Mouse (Mus musculus) CH12.LX (cell line): ENCODE measurements at regions not wholly inside any gene's neighbourhood (a gene's known extent, or its start where the extent isn't known, plus 50 kb on each side); places are given as distances from the start of the nearest gene placed in this dataset.

Experiments
- CTCF ChIP-seq, 2 experiments: IDR thresholded peaks in 1 of 2; conservative IDR thresholded peaks in 1 of 2; 2 replicates each; pipeline ENCODE4 v1.5.1; 2011 to 2012; ENCODE audit warnings: low read depth in 2 of 2, low read length in 2 of 2, improper control_type of control experiment in 1 of 2, inconsistent platforms in 1 of 2, mild to moderate bottlenecking in 1 of 2, moderate library complexity in 1 of 2
- E2F4 ChIP-seq: IDR thresholded peaks from 2 replicates; pipeline ENCODE4 v1.6.1; 2011; ENCODE audit warnings: low read depth, low read length, improper control_type of control experiment; ENCODE audit not compliant: insufficient replicate concordance
- ELF1 ChIP-seq: IDR thresholded peaks from 2 replicates; pipeline ENCODE4 v1.6.1; 2014; ENCODE audit warnings: low read depth, mild to moderate bottlenecking, inconsistent platforms, low read length, improper control_type of control experiment
- MEF2A ChIP-seq: IDR thresholded peaks from 2 replicates; pipeline ENCODE4 v1.6.1; 2014; ENCODE audit warnings: low read depth, mild to moderate bottlenecking, inconsistent platforms, low read length, improper control_type of control experiment, borderline replicate concordance
- SIN3A ChIP-seq: IDR thresholded peaks from 2 replicates; pipeline ENCODE4 v1.6.1; 2012; ENCODE audit warnings: low read length, improper control_type of control experiment, inconsistent platforms

DNA sequence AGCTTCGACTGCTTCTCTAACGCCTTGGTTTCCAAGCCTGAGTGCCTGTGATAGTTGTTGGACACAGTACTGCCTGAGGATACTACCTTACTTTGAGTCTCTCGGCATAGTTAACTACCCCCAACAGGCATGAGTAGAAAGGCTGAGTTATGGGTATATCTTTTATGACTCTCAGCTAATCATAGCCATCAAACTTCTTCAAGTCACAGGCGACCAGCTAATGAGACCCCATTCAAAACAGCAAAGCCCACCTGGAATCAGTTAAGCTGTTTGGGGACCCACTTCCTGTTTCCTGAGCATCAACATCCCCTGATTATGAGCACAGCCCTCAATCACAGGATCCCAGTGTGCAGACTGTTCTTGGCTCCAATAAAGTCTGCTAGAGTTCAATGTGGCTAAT is 71.4 kb downstream of the Atp6v1g3 start:
- no peak for TF ChIP-seq CTCF (conservative IDR thresholded peaks at IDR 0.05 in 1 of 2, IDR thresholded peaks at IDR 0.05 in 1 of 2; ENCODE audit: low read depth in 2 of 2, low read length in 2 of 2)
- TF ChIP-seq SIN3A: no peak
- no peak for TF ChIP-seq E2F4
- no peak for TF ChIP-seq ELF1
- TF ChIP-seq MEF2A: no peak
